In the genomic region with DNA sequence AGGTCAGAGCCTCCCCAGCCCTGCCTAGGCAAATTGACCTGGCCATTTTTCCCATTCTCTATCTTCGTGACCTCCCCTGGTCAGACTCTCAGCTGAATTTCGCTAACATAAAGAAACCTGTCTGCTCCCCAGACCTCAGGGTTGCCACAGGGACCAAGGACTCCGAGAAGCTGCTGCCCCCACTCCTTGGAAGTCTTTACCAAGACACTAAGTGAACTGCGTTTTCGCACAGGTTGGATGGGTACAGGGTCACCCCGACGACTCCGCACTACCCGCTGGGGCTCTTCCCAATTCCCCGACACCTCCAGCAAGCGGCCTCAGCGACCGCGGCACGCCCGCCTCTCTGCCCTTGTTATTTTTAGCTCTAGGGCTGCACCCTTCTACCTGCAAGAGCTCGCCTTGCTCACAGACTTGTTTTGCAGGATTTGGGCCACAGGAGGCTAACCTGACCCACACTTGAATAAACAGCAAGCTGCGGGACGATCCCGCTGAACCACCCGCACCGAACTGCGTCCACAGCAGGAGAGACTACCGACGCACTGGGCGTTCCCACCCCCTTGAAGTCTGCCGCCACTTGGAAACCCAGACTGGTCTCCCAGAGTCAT, we compare ENCODE assay signal across 8 mouse cellular contexts. TPM values are rescaled to one million over a fixed set of nuclear protein-coding genes. Genes with fewer than 3 reads are reported as not detected.
A peak's percentile ranks its signal among the peaks of the same experiment; 100 is the strongest.
DNase-seq lines count a peak whose midpoint lies in the region; ATAC-seq lines count a peak whose summit lies in the region.

No protein-coding gene starts in this region.

- DNase-seq in forebrain, embryonic 14.5 days (ENCODE audit: low spot score): no peak
- peak; percentile 40 for DNase-seq in kidney, postnatal 10 days
- peak; percentile 43 to 65 for DNase-seq in lung, postnatal 4 days
- no peak for DNase-seq in adipocyte (ENCODE audit: low spot score)
- DNase-seq in retina, postnatal 1 day: no peak
- DNase-seq in layer of hippocampus, postnatal 10 days (ENCODE audit: low spot score in 2 of 2): no peak
- DNase-seq in thymus, postnatal 25 days: no peak

- no peaks in the 10 kb centered on the region for H3K36me3 ChIP-seq in forebrain, embryonic 14.5 days (ENCODE audit: control insufficient read depth, insufficient read depth, low read length)

- WGBS in forebrain, embryonic 14.5 days: 2% methylated on average over 27 of the region's 27 CpGs

- H3K9me3 ChIP-seq in forebrain, embryonic 14.5 days (replicated peaks; ENCODE audit: control insufficient read depth, low read length): no peaks in the 10 kb centered on the region

- H3K4me2 ChIP-seq in forebrain, embryonic 14.5 days (ENCODE audit: low read length): peak overlapping the region; percentile 33

- 0 out of 2 replicates have a peak, but pooled peaks have one; percentile 29 for ATAC-seq in common myeloid progenitor, adult 5-6 weeks (replicated peaks; ENCODE audit: low read depth, poor library complexity, severe bottlenecking)
- ATAC-seq in forebrain, embryonic 14.5 days: no peak

- H3K27ac ChIP-seq in forebrain, embryonic 14.5 days (ENCODE audit: low read depth, low read length): no peak overlapping the region

- H3K4me3 ChIP-seq in forebrain, embryonic 14.5 days (ENCODE audit: low read depth, low read length): no peak overlapping the region

- no peaks in the 10 kb centered on the region for H3K4me1 ChIP-seq in forebrain, embryonic 14.5 days (ENCODE audit: control insufficient read depth, insufficient read depth, low read length)

- H3K9ac ChIP-seq in forebrain, embryonic 14.5 days (ENCODE audit: low read length): no peak overlapping the region

- peaks cover 36% of the 10 kb centered on the region for H3K27me3 ChIP-seq in forebrain, embryonic 14.5 days (replicated peaks; ENCODE audit: control insufficient read depth, insufficient read depth, low read length)

RNA-seq across cellular contexts. Expression of gene Bmp4, which starts 7.7 kb away (rescaled TPM):
- not detected in 2 replicates for total RNA-seq in common myeloid progenitor, adult 5-6 weeks (2017)
- 1.2 and 1.7 TPM in 2 replicates for polyA plus RNA-seq in forebrain, embryonic 14.5 days (2014; fragmentation: Nextera tagmentation; extraction: Ambion mirVana)
- total RNA-seq in layer of hippocampus, postnatal 10 days (2021): 10 to 100 TPM in 1 of 2 experiments, 1 to 10 TPM in 1; 6.5 to 12.4 TPM

RNA-seq across cellular contexts. Expression of gene Gm15217, which starts 19.0 kb away (rescaled TPM):
- total RNA-seq in common myeloid progenitor, adult 5-6 weeks (2017): not detected in 2 replicates
- not detected in 2 replicates for polyA plus RNA-seq in forebrain, embryonic 14.5 days (2014; fragmentation: Nextera tagmentation; extraction: Ambion mirVana)
- not detected for total RNA-seq in layer of hippocampus, postnatal 10 days (2021)

Comparison
In these comparisons a context has a peak if more than half of its experiments do, and no peak if none do; other contexts are left out.
1. DNase-seq: peak in kidney, postnatal 10 days (single experiment) and lung, postnatal 4 days (2 of 2); none in forebrain, embryonic 14.5 days (single experiment), adipocyte (single experiment), retina, postnatal 1 day (single experiment), layer of hippocampus, postnatal 10 days (0 of 2) and thymus, postnatal 25 days (single experiment).